Mouse (Mus musculus): ENCODE data around the gene Herc6. TPM values are rescaled to one million over a fixed set of nuclear protein-coding genes. Genes with fewer than 3 reads are reported as not detected.

The Herc6 gene
- 0.96 and 1.4 TPM in 2 replicates for polyA plus RNA-seq (2015; fragmentation: Nextera tagmentation; extraction: Ambion mirVana)

GRCm38 (mm10) chr6:57580881-57581548 lies at the start of gene Herc6:
TSS of gene Herc6 (plus strand) at chr6:57581000.
- H3K36me3 ChIP-seq (ENCODE audit: control insufficient read depth, insufficient read depth, low read length): no peaks in the 10 kb centered on the region
- H3K9ac ChIP-seq (ENCODE audit: low read length): peak within 1 kb of the TSS; percentile 70
- DNase-seq (ENCODE audit: low spot score): peak; percentile 61
- peak; percentile 81 for ATAC-seq (ENCODE audit: low FRiP score, low TSS enrichment)
- peak within 1 kb of the TSS; percentile 90 for H3K27ac ChIP-seq (replicated peaks)
- no peak for TF ChIP-seq CTCF (IDR thresholded peaks at IDR 0.05; ENCODE audit: low read depth)
- no peak for TF ChIP-seq EP300 (optimal IDR thresholded peaks at IDR 0.05)
- peak within 1 kb of the TSS; percentile 73 for H3K4me3 ChIP-seq (ENCODE audit: low read depth, low read length)
- H3K9me3 ChIP-seq (ENCODE audit: control insufficient read depth, low read length): no peaks in the 10 kb centered on the region
- H3K27me3 ChIP-seq (ENCODE audit: control insufficient read depth, insufficient read depth, low read length): no peaks in the 10 kb centered on the region
- peak within 1 kb of the TSS; percentile 81 for H3K4me2 ChIP-seq (replicated peaks; ENCODE audit: low read depth)
- no peaks in the 10 kb centered on the region for H3K4me1 ChIP-seq (replicated peaks; ENCODE audit: control insufficient read depth, insufficient read depth)
- WGBS: 2% methylated on average over 16 of the region's 16 CpGs

DNA sequence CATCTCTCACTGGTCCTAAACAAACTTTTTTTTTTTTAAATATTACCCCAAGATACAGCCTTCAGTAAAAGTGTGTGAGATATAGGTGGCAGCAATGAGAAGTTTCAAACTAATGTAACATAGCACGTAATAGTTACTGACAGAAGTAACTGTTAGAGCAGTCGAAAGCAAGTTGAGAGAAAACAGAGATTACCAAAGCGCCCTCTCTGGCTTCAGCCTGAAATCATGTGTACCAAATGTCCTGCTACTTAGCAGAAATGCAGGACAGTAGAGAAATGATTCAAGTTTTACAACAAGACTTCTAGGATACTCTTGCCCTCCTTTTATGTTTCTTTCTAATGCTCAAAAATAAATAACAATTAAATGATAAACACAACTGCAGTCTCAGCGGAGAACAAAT lies 49.8 kb upstream of the Herc6 start:
- 50% methylated on average over 4 of the region's 4 CpGs for WGBS
- ATAC-seq (ENCODE audit: low FRiP score, low TSS enrichment): no peak
- H3K36me3 ChIP-seq (ENCODE audit: control insufficient read depth, insufficient read depth, low read length): no peaks in the 10 kb centered on the region
- TF ChIP-seq CTCF (IDR thresholded peaks at IDR 0.05; ENCODE audit: low read depth) (0 out of 2 replicates have a peak, but pooled peaks have one; percentile 12), EP300 (optimal IDR thresholded peaks at IDR 0.05) (no peak)
- no peaks in the 10 kb centered on the region for H3K9me3 ChIP-seq (ENCODE audit: control insufficient read depth, low read length)
- H3K4me1 ChIP-seq (replicated peaks; ENCODE audit: control insufficient read depth, insufficient read depth): no peaks in the 10 kb centered on the region
- no peak for DNase-seq (ENCODE audit: low spot score)
- H3K4me3 ChIP-seq (ENCODE audit: low read depth, low read length): no peak overlapping the region
- no peak overlapping the region for H3K4me2 ChIP-seq (replicated peaks; ENCODE audit: low read depth)
- H3K27me3 ChIP-seq (ENCODE audit: control insufficient read depth, insufficient read depth, low read length): no peaks in the 10 kb centered on the region
- H3K27ac ChIP-seq (replicated peaks): no peak overlapping the region
- no peak overlapping the region for H3K9ac ChIP-seq (ENCODE audit: low read length)

GRCm38 (mm10) chr6:57531441-57531840 lies 49.4 kb upstream of the Herc6 start:
- no peak overlapping the region for H3K27ac ChIP-seq (replicated peaks)
- H3K4me2 ChIP-seq (replicated peaks; ENCODE audit: low read depth): no peak overlapping the region
- TF ChIP-seq CTCF (IDR thresholded peaks at IDR 0.05; ENCODE audit: low read depth) (no peak), EP300 (optimal IDR thresholded peaks at IDR 0.05) (no peak)
- no peaks in the 10 kb centered on the region for H3K27me3 ChIP-seq (ENCODE audit: control insufficient read depth, insufficient read depth, low read length)
- no peaks in the 10 kb centered on the region for H3K36me3 ChIP-seq (ENCODE audit: control insufficient read depth, insufficient read depth, low read length)
- H3K9ac ChIP-seq (ENCODE audit: low read length): no peak overlapping the region
- H3K4me3 ChIP-seq (ENCODE audit: low read depth, low read length): no peak overlapping the region
- 64% methylated on average over 1 of the region's 1 CpGs for WGBS
- H3K4me1 ChIP-seq (replicated peaks; ENCODE audit: control insufficient read depth, insufficient read depth): no peaks in the 10 kb centered on the region
- ATAC-seq (ENCODE audit: low FRiP score, low TSS enrichment) (no peak), DNase-seq (ENCODE audit: low spot score) (no peak)
- no peaks in the 10 kb centered on the region for H3K9me3 ChIP-seq (ENCODE audit: control insufficient read depth, low read length)

GRCm38 (mm10) chr6:57532022-57532421 lies 48.8 kb upstream of the Herc6 start:
- ATAC-seq (ENCODE audit: low FRiP score, low TSS enrichment) (no peak), DNase-seq (ENCODE audit: low spot score) (no peak)
- 60% methylated on average over 1 of the region's 1 CpGs for WGBS
- H3K36me3 ChIP-seq (ENCODE audit: control insufficient read depth, insufficient read depth, low read length): no peaks in the 10 kb centered on the region
- H3K4me2 ChIP-seq (replicated peaks; ENCODE audit: low read depth): no peak overlapping the region
- no peak for TF ChIP-seq EP300 (optimal IDR thresholded peaks at IDR 0.05)
- H3K4me1 ChIP-seq (replicated peaks; ENCODE audit: control insufficient read depth, insufficient read depth): no peaks in the 10 kb centered on the region
- H3K27me3 ChIP-seq (ENCODE audit: control insufficient read depth, insufficient read depth, low read length): no peaks in the 10 kb centered on the region
- no peak overlapping the region for H3K27ac ChIP-seq (replicated peaks)
- no peak overlapping the region for H3K9ac ChIP-seq (ENCODE audit: low read length)
- no peaks in the 10 kb centered on the region for H3K9me3 ChIP-seq (ENCODE audit: control insufficient read depth, low read length)
- H3K4me3 ChIP-seq (ENCODE audit: low read depth, low read length): no peak overlapping the region

DNA sequence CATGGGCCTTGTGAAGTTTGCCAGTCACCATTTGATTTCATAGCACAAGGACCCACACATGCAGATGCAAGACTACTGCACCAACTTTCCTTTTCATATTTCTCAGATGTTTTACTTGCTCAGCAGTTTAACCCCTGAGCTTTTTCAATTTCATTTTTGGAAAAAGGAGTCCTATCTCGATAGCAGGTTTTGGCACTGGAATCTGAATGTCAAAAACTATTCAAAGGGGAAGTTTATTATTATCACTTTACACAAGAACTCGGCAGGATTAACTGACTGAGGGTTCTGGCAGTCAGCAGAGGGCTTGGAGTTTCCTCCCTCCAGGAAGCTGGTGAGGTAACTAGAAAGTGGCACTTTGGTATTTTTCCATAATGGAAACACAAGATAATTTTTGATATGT lies 47.4 kb upstream of the Herc6 start:
- peak overlapping the region; percentile 68 for H3K9ac ChIP-seq (ENCODE audit: low read length)
- TF ChIP-seq EP300 (optimal IDR thresholded peaks at IDR 0.05): no peak
- TF ChIP-seq CTCF (IDR thresholded peaks at IDR 0.05; ENCODE audit: low read depth): no peak
- DNase-seq (ENCODE audit: low spot score) (no peak), ATAC-seq (ENCODE audit: low FRiP score, low TSS enrichment) (no peak)
- H3K9me3 ChIP-seq (ENCODE audit: control insufficient read depth, low read length): no peaks in the 10 kb centered on the region
- no peak overlapping the region for H3K27ac ChIP-seq (replicated peaks)
- no peaks in the 10 kb centered on the region for H3K27me3 ChIP-seq (ENCODE audit: control insufficient read depth, insufficient read depth, low read length)
- no peak overlapping the region; the same call in 1 of the 2 replicates for H3K4me3 ChIP-seq (ENCODE audit: low read depth, low read length)
- no peaks in the 10 kb centered on the region for H3K36me3 ChIP-seq (ENCODE audit: control insufficient read depth, insufficient read depth, low read length)
- WGBS: 18% methylated on average over 2 of the region's 2 CpGs
- no peaks in the 10 kb centered on the region for H3K4me1 ChIP-seq (replicated peaks; ENCODE audit: control insufficient read depth, insufficient read depth)
- peak overlapping the region; percentile 90 for H3K4me2 ChIP-seq (replicated peaks; ENCODE audit: low read depth)

DNA sequence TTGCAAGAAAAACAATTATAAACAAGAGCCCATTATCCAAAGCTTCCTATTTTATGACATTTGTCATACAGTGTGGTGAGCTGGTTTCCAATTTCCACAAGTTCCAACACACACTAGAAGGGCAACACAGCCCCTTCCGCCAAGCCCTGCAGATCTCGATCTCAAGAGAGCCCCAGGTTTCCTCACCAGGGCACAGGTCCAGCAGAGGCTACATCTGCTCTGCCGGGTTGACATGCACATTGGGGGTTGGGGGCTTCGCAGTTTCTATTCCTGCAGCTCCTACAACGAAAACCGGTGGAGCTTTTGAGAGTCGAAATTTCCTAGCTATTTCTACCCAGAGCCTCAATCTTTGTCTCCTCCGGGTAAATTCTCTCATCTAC lies 46.6 kb upstream of the Herc6 start:
- H3K9ac ChIP-seq (ENCODE audit: low read length): peak overlapping the region; percentile 68
- H3K27me3 ChIP-seq (ENCODE audit: control insufficient read depth, insufficient read depth, low read length): no peaks in the 10 kb centered on the region
- 2% methylated on average over 8 of the region's 8 CpGs for WGBS
- no peaks in the 10 kb centered on the region for H3K9me3 ChIP-seq (ENCODE audit: control insufficient read depth, low read length)
- no peaks in the 10 kb centered on the region for H3K36me3 ChIP-seq (ENCODE audit: control insufficient read depth, insufficient read depth, low read length)
- TF ChIP-seq EP300 (optimal IDR thresholded peaks at IDR 0.05): no peak
- TF ChIP-seq CTCF (IDR thresholded peaks at IDR 0.05; ENCODE audit: low read depth): no peak
- DNase-seq (ENCODE audit: low spot score): peak; percentile 31
- H3K4me1 ChIP-seq (replicated peaks; ENCODE audit: control insufficient read depth, insufficient read depth): no peaks in the 10 kb centered on the region
- peak overlapping the region; percentile 71 for H3K4me3 ChIP-seq (ENCODE audit: low read depth, low read length)
- H3K4me2 ChIP-seq (replicated peaks; ENCODE audit: low read depth): peak overlapping the region; percentile 90
- peak overlapping the region; percentile 91 for H3K27ac ChIP-seq (replicated peaks)
- no peak for ATAC-seq (ENCODE audit: low FRiP score, low TSS enrichment)
